Mouse (Mus musculus) bone marrow, adult 2 months (tissue): ENCODE results near the gene 4930486L24Rik. TPM values are rescaled to one million over a fixed set of nuclear protein-coding genes. Genes with fewer than 3 reads are reported as not detected.

Experiments used
- H3K27ac ChIP-seq: fragments of 200-500 bp; 2 replicates; pipeline ENCODE4 v1.5.1; 2012; ENCODE audit warnings: low read depth, mild to moderate bottlenecking, control low read depth, inconsistent platforms, low read length; ENCODE audit not compliant: control insufficient read depth, poor library complexity, insufficient read depth
- H3K4me1 ChIP-seq: fragments of 200-500 bp; 2 replicates; pipeline ENCODE4 v1.6.1; 2011; ENCODE audit warnings: low read length; ENCODE audit not compliant: control insufficient read depth, insufficient read depth
- H3K4me3 ChIP-seq: fragments of 200-500 bp; replicated peaks from 2 replicates; pipeline ENCODE3; 2011; ENCODE audit warnings: mild to moderate bottlenecking, low read depth, low read length, control low read depth; ENCODE audit not compliant: control insufficient read depth
- CTCF ChIP-seq: fragments of 200-500 bp; IDR thresholded peaks from 2 replicates; pipeline ENCODE4 v1.5.1; 2011; ENCODE audit warnings: low read length, control low read depth; ENCODE audit not compliant: control insufficient read depth, insufficient read depth
- POLR2A ChIP-seq: fragments of 200-500 bp; IDR thresholded peaks from 2 replicates; pipeline ENCODE4 v1.6.1; 2011; ENCODE audit warnings: low read depth, mild to moderate bottlenecking, control low read depth, low read length, borderline replicate concordance; ENCODE audit not compliant: control insufficient read depth
- WGBS: fragments of 180-500 bp; shearing (Covaris S2); methylation state at CpG from one replicate; pipeline ENCODE4 v1.1.7; 2018; 5-methylcytosine and 5-hydroxymethylcytosine counted together
- polyA plus RNA-seq: library from polyadenylated mRNA; stranded (reverse); fragments of >200 nt; gene quantifications from 2 replicates; pipeline ENCODE4 v1.2.4, GENCODE M21; 2011; ENCODE audit warnings: low replicate concordance; ENCODE audit not compliant: missing spikeins, insufficient read depth, insufficient read length

The 4930486L24Rik gene
- polyA plus RNA-seq, 1 experiment, result not detected

- TF ChIP-seq POLR2A (no peak), CTCF (no peak)
- Histone ChIP-seq H3K4me3 (no peak within 1 kb of the TSS), H3K27ac (no peak within 1 kb of the TSS), H3K4me1 (no peaks in the 10 kb centered on the region)
- 67% methylated on average over 1 of the region's 1 CpGs for WGBS
Observed at GRCm38 (mm10) chr13:60802749-60803148, 61.5 kb downstream of the 4930486L24Rik start, which contains the start of gene Ctsll3. Gene Ctsll3, minus strand, starts transcription at chr13:60802849.

Other genes starting within 250 kb of the 4930486L24Rik start
- gene BC051665, start 78.1 kb downstream of the 4930486L24Rik start, polyA plus RNA-seq, result not detected in 2 replicates
- gene Ctsll3, start 61.6 kb downstream of the 4930486L24Rik start, polyA plus RNA-seq, result not detected in 2 replicates
- gene Gm49392, start 32.4 kb upstream of the 4930486L24Rik start, polyA plus RNA-seq, result 1.8 and 5.2 TPM in 2 replicates
- 18.7 and 40.2 TPM in 2 replicates for gene Ctla2b, start 33.0 kb upstream of the 4930486L24Rik start, polyA plus RNA-seq
- not detected in 2 replicates for gene Tpbpb, start 40.4 kb upstream of the 4930486L24Rik start, polyA plus RNA-seq
- not detected in 2 replicates for gene Gm49393, start 71.1 kb upstream of the 4930486L24Rik start, polyA plus RNA-seq
- 11.8 and 18.0 TPM in 2 replicates for gene Gm49391, start 72.1 kb upstream of the 4930486L24Rik start, polyA plus RNA-seq
- gene Ctla2a, start 72.2 kb upstream of the 4930486L24Rik start, polyA plus RNA-seq, result 202 and 264 TPM in 2 replicates
- gene Tpbpa, start 77.5 kb upstream of the 4930486L24Rik start, polyA plus RNA-seq, result not detected in 2 replicates
- not detected in 2 replicates for gene Ctsj, start 141.5 kb upstream of the 4930486L24Rik start, polyA plus RNA-seq
- gene Ctsq, start 176.2 kb upstream of the 4930486L24Rik start, polyA plus RNA-seq, result not detected in 2 replicates